Mouse (Mus musculus): ENCODE measurements at regions not wholly inside any gene's neighbourhood (a gene's known extent, or its start where the extent isn't known, plus 50 kb on each side); places are given as distances from the start of the nearest gene placed in this dataset.

- TF ChIP-seq CTCF (IDR thresholded peaks at IDR 0.05; ENCODE audit: borderline replicate concordance, control insufficient read depth, extremely low read depth, insufficient read depth, low read length, poor library complexity) (no peak), POLR2A (IDR thresholded peaks at IDR 0.05; ENCODE audit: control insufficient read depth, extremely low read depth, insufficient read depth, low read length, poor library complexity) (no peak)
Measured at GRCm38 (mm10) chr3:35437687-35438086, 316.2 kb upstream of the Atp11b start.
